Comparison of ENCODE assay signal across 22 mouse cellular contexts in genomic region chr7:141417731-141418681, GRCm38 (mm10). TPM values are rescaled to one million over a fixed set of nuclear protein-coding genes. Genes with fewer than 3 reads are reported as not detected.
DNase-seq lines count a peak whose midpoint lies in the region; ATAC-seq and TF ChIP-seq lines count a peak whose summit lies in the region.
"Had no signal": no experiment of that assay in that cellular context is flagged by ENCODE, and none has a peak within 500 bp of the region (broad histone marks: within the 10 kb centered on the region; RNA-seq: fewer than 3 reads in every experiment).

No protein-coding gene starts in this region.

- ATAC-seq in hindbrain, postnatal 0 days: no peak
- ATAC-seq in hindbrain, embryonic 11.5 days (ENCODE audit: low FRiP score): no peak
- no peak for ATAC-seq in lung, postnatal 0 days
- ATAC-seq: midbrain, embryonic 15.5 days had no signal

- no peaks in the 10 kb centered on the region for H3K36me3 ChIP-seq in hindbrain, postnatal 0 days (ENCODE audit: insufficient read depth, low read length)
- H3K36me3 ChIP-seq in hindbrain, embryonic 11.5 days (ENCODE audit: control insufficient read depth, insufficient read depth, low read length): no peaks in the 10 kb centered on the region
- H3K36me3 ChIP-seq in lung, postnatal 0 days (ENCODE audit: insufficient read depth, low read length): no peaks in the 10 kb centered on the region
- H3K36me3 ChIP-seq in splenic B cell, adult 2 months (ENCODE audit: control insufficient read depth, insufficient read depth, low read length, poor library complexity, severe bottlenecking): no peaks in the 10 kb centered on the region
- H3K36me3 ChIP-seq: embryonic facial prominence, embryonic 15.5 days; midbrain, embryonic 15.5 days; neural tube, embryonic 15.5 days had no signal

- no peaks in the 10 kb centered on the region for H3K9me3 ChIP-seq in hindbrain, postnatal 0 days (ENCODE audit: low read length)
- no peaks in the 10 kb centered on the region for H3K9me3 ChIP-seq in hindbrain, embryonic 11.5 days (ENCODE audit: control insufficient read depth, low read length)
- no peaks in the 10 kb centered on the region for H3K9me3 ChIP-seq in lung, postnatal 0 days (ENCODE audit: low read length)
- H3K9me3 ChIP-seq: embryonic facial prominence, embryonic 15.5 days; megakaryocyte, embryonic 14.5 days; midbrain, embryonic 15.5 days; neural tube, embryonic 15.5 days had no signal

- H3K27ac ChIP-seq in hindbrain, postnatal 0 days: no peak overlapping the region
- H3K27ac ChIP-seq in hindbrain, embryonic 11.5 days (ENCODE audit: low read depth, low read length): no peak overlapping the region
- H3K27ac ChIP-seq in lung, postnatal 0 days (ENCODE audit: low read length): no peak overlapping the region
- H3K27ac ChIP-seq: embryonic facial prominence, embryonic 15.5 days; gastrocnemius, adult 2 months; hindbrain, embryonic 14.5 days; midbrain, embryonic 15.5 days; neural tube, embryonic 15.5 days had no signal

- no peak overlapping the region for H3K4me2 ChIP-seq in hindbrain, postnatal 0 days (ENCODE audit: low read depth, low read length)
- no peak overlapping the region for H3K4me2 ChIP-seq in hindbrain, embryonic 11.5 days (replicated peaks; ENCODE audit: low read depth, low read length)
- no peak overlapping the region for H3K4me2 ChIP-seq in lung, postnatal 0 days (replicated peaks; ENCODE audit: low read depth, low read length)
- H3K4me2 ChIP-seq: embryonic facial prominence, embryonic 15.5 days; hindbrain, embryonic 14.5 days; midbrain, embryonic 15.5 days; neural tube, embryonic 15.5 days had no signal

- H3K4me1 ChIP-seq in hindbrain, postnatal 0 days (ENCODE audit: insufficient read depth, low read length): no peaks in the 10 kb centered on the region
- H3K4me1 ChIP-seq in hindbrain, embryonic 11.5 days (replicated peaks; ENCODE audit: control insufficient read depth, insufficient read depth, low read length): no peaks in the 10 kb centered on the region
- no peaks in the 10 kb centered on the region; the same call in 1 of the 2 replicates for H3K4me1 ChIP-seq in lung, postnatal 0 days (ENCODE audit: insufficient read depth, low read depth, low read length)

- peak; percentile 46 to 49 for DNase-seq in cerebellum, postnatal 10 days
- DNase-seq in cerebellum, adult 9-11 months: no peak
- no peak for DNase-seq in hindbrain, postnatal 0 days (ENCODE audit: low spot score)
- DNase-seq in hindbrain, embryonic 11.5 days (ENCODE audit: low spot score): no peak
- no peak for DNase-seq in lung, postnatal 0 days (ENCODE audit: low spot score)
- no peak for DNase-seq in lung, postnatal 25 days (ENCODE audit: low spot score)
- peak; percentile 51 for DNase-seq in splenic B cell, adult 2 months (ENCODE audit: low read depth, low spot score)
- DNase-seq in adrenal gland, postnatal 14 days: no peak
- DNase-seq: adrenal gland, adult 2 months; gastrocnemius, adult 2 months; heart, adult 18-20 months; heart, postnatal 14 days; kidney, adult 11 months; layer of hippocampus, adult 9-11 months; spleen, adult 18-20 months; thymus, adult 2 months had no signal

- TF ChIP-seq EP300 in lung, postnatal 0 days (IDR thresholded peaks at IDR 0.05): peak; percentile 86

- H3K27me3 ChIP-seq in hindbrain, postnatal 0 days (ENCODE audit: insufficient read depth, low read length): no peaks in the 10 kb centered on the region
- H3K27me3 ChIP-seq in hindbrain, embryonic 11.5 days (ENCODE audit: control insufficient read depth, insufficient read depth, low read length): no peaks in the 10 kb centered on the region
- no peaks in the 10 kb centered on the region for H3K27me3 ChIP-seq in lung, postnatal 0 days (replicated peaks; ENCODE audit: insufficient read depth, low read length)
- no peaks in the 10 kb centered on the region for H3K27me3 ChIP-seq in splenic B cell, adult 2 months (ENCODE audit: control insufficient read depth, insufficient read depth, low read length, poor library complexity, severe bottlenecking)
- H3K27me3 ChIP-seq: embryonic facial prominence, embryonic 15.5 days; megakaryocyte, embryonic 14.5 days; midbrain, embryonic 15.5 days; neural tube, embryonic 15.5 days had no signal

- 73% methylated on average over 8 of the region's 8 CpGs for WGBS in hindbrain, postnatal 0 days
- 70% methylated on average over 8 of the region's 8 CpGs for WGBS in hindbrain, embryonic 11.5 days
- WGBS in lung, postnatal 0 days: 70% methylated on average over 8 of the region's 8 CpGs

- no peak overlapping the region for H3K9ac ChIP-seq in hindbrain, postnatal 0 days (replicated peaks; ENCODE audit: low read length)
- H3K9ac ChIP-seq in hindbrain, embryonic 11.5 days (ENCODE audit: low read depth, low read length): no peak overlapping the region
- H3K9ac ChIP-seq in lung, postnatal 0 days (replicated peaks; ENCODE audit: low read depth): no peak overlapping the region
- H3K9ac ChIP-seq: embryonic facial prominence, embryonic 15.5 days; hindbrain, embryonic 14.5 days; midbrain, embryonic 15.5 days; neural tube, embryonic 15.5 days had no signal

- peak; percentile 27 for TF ChIP-seq CTCF in hindbrain, postnatal 0 days (IDR thresholded peaks at IDR 0.05; ENCODE audit: low read depth)
- TF ChIP-seq CTCF in lung, postnatal 0 days (IDR thresholded peaks at IDR 0.05): peak; percentile 30

- H3K4me3 ChIP-seq in hindbrain, postnatal 0 days (ENCODE audit: low read length): no peak overlapping the region
- H3K4me3 ChIP-seq in hindbrain, embryonic 11.5 days (ENCODE audit: low read depth, low read length): no peak overlapping the region
- no peak overlapping the region for H3K4me3 ChIP-seq in lung, postnatal 0 days (ENCODE audit: low read depth, low read length)
- H3K4me3 ChIP-seq: embryonic facial prominence, embryonic 15.5 days; gastrocnemius, adult 2 months; megakaryocyte, embryonic 14.5 days; midbrain, embryonic 15.5 days; neural tube, embryonic 15.5 days had no signal

RNA-seq across cellular contexts. Expression of gene Gatd1, which starts 4.1 kb away (rescaled TPM):
- 61.2 and 74.4 TPM in 2 replicates for total RNA-seq in hindbrain, postnatal 0 days (2014; rRNA removed)
- polyA plus RNA-seq in hindbrain, postnatal 0 days (2015; fragmentation: Nextera tagmentation; extraction: Ambion mirVana): 46.9 and 49.4 TPM in 2 replicates
- polyA plus RNA-seq in hindbrain, embryonic 11.5 days (2014; fragmentation: Nextera tagmentation; extraction: Ambion mirVana): 43.3 and 48.1 TPM in 2 replicates
- polyA plus RNA-seq in lung, postnatal 0 days (2015; fragmentation: Nextera tagmentation; extraction: Ambion mirVana): 49.8 and 52.3 TPM in 2 replicates
- total RNA-seq in adrenal gland, postnatal 14 days (2021): 22.5 and 36.2 TPM in 2 replicates

RNA-seq across cellular contexts. Expression of gene Cend1, which starts 11.3 kb away (rescaled TPM):
- 208 and 246 TPM in 2 replicates for total RNA-seq in hindbrain, postnatal 0 days (2014; rRNA removed)
- polyA plus RNA-seq in hindbrain, postnatal 0 days (2015; fragmentation: Nextera tagmentation; extraction: Ambion mirVana): 219 and 255 TPM in 2 replicates
- polyA plus RNA-seq in hindbrain, embryonic 11.5 days (2014; fragmentation: Nextera tagmentation; extraction: Ambion mirVana): 6.8 and 7.2 TPM in 2 replicates
- polyA plus RNA-seq in lung, postnatal 0 days (2015; fragmentation: Nextera tagmentation; extraction: Ambion mirVana): 0.25 TPM in 2 replicates
- total RNA-seq in adrenal gland, postnatal 14 days (2021): 1.0 and 3.6 TPM in 2 replicates
- polyA plus RNA-seq: liver, embryonic 16.5 days had no signal

RNA-seq across cellular contexts. Expression of gene Slc25a22, which starts 19.7 kb away (rescaled TPM):
- 126 and 138 TPM in 2 replicates for total RNA-seq in hindbrain, postnatal 0 days (2014; rRNA removed)
- 79.9 and 87.3 TPM in 2 replicates for polyA plus RNA-seq in hindbrain, postnatal 0 days (2015; fragmentation: Nextera tagmentation; extraction: Ambion mirVana)
- polyA plus RNA-seq in hindbrain, embryonic 11.5 days (2014; fragmentation: Nextera tagmentation; extraction: Ambion mirVana): 33.9 and 36.6 TPM in 2 replicates
- polyA plus RNA-seq in lung, postnatal 0 days (2015; fragmentation: Nextera tagmentation; extraction: Ambion mirVana): 9.8 and 12.3 TPM in 2 replicates
- 87.0 and 91.0 TPM in 2 replicates for total RNA-seq in adrenal gland, postnatal 14 days (2021)

RNA-seq across cellular contexts. Expression of gene Pidd1, which starts 25.8 kb away (rescaled TPM):
- total RNA-seq in hindbrain, postnatal 0 days (2014; rRNA removed): 3.6 and 4.6 TPM in 2 replicates
- 2.4 and 2.5 TPM in 2 replicates for polyA plus RNA-seq in hindbrain, postnatal 0 days (2015; fragmentation: Nextera tagmentation; extraction: Ambion mirVana)
- polyA plus RNA-seq in hindbrain, embryonic 11.5 days (2014; fragmentation: Nextera tagmentation; extraction: Ambion mirVana): 8.3 and 8.6 TPM in 2 replicates
- polyA plus RNA-seq in lung, postnatal 0 days (2015; fragmentation: Nextera tagmentation; extraction: Ambion mirVana): 1.7 and 1.8 TPM in 2 replicates
- total RNA-seq in adrenal gland, postnatal 14 days (2021): 3.5 and 5.9 TPM in 2 replicates

RNA-seq across cellular contexts. Expression of gene Taldo1, which starts 26.0 kb away (rescaled TPM):
- total RNA-seq in hindbrain, postnatal 0 days (2014; rRNA removed): 156 and 200 TPM in 2 replicates
- polyA plus RNA-seq in hindbrain, postnatal 0 days (2015; fragmentation: Nextera tagmentation; extraction: Ambion mirVana): 252 and 258 TPM in 2 replicates
- polyA plus RNA-seq in hindbrain, embryonic 11.5 days (2014; fragmentation: Nextera tagmentation; extraction: Ambion mirVana): 389 and 395 TPM in 2 replicates
- 260 and 276 TPM in 2 replicates for polyA plus RNA-seq in lung, postnatal 0 days (2015; fragmentation: Nextera tagmentation; extraction: Ambion mirVana)
- total RNA-seq in adrenal gland, postnatal 14 days (2021): 479 and 481 TPM in 2 replicates

Comparison
In these comparisons a context has a peak if more than half of its experiments do, and no peak if none do; other contexts are left out.
1. DNase-seq: peak in cerebellum, postnatal 10 days (2 of 2) and splenic B cell, adult 2 months (single experiment); none in cerebellum, adult 9-11 months (single experiment), hindbrain, postnatal 0 days (single experiment), hindbrain, embryonic 11.5 days (single experiment), lung, postnatal 0 days (single experiment), lung, postnatal 25 days (single experiment) and adrenal gland, postnatal 14 days (single experiment).
2. RNA of gene Cend1, which starts 11.3 kb away (polyA plus RNA-seq): 219 to 255 TPM in hindbrain, postnatal 0 days; 6.8 to 7.2 TPM in hindbrain, embryonic 11.5 days and 0.25 TPM in lung, postnatal 0 days; every median in the first group is over 10 times any median in the second.